Mouse (Mus musculus) heart, embryonic 15.5 days (tissue): ENCODE data around the gene Sulf2. TPM values are rescaled to one million over a fixed set of nuclear protein-coding genes. Genes with fewer than 3 reads are reported as not detected.

ENCODE experiments used
- ATAC-seq: fragments of 200-750 bp; cut with Nextera tagmentation; replicated peaks from 2 replicates; pipeline ENCODE4 v1.8.0; 2017; ENCODE audit warnings: low read depth, moderate TSS enrichment; ENCODE audit not compliant: insufficient number of reproducible peaks, insufficient read depth, low FRiP score
- H3K27ac ChIP-seq: fragments of 300-500 bp; sonication (generic); 2 replicates; pipeline ENCODE4 v1.5.1; 2015; ENCODE audit warnings: mild to moderate bottlenecking, inconsistent platforms
- H3K27me3 ChIP-seq: fragments of 300-500 bp; sonication (generic); 2 replicates; pipeline ENCODE4 v1.6.1; 2015; ENCODE audit warnings: inconsistent platforms
- H3K36me3 ChIP-seq: fragments of 300-500 bp; sonication (generic); 2 replicates; pipeline ENCODE4 v1.6.1; 2015; ENCODE audit warnings: mild to moderate bottlenecking, inconsistent platforms
- H3K4me1 ChIP-seq: fragments of 300-500 bp; sonication (generic); replicated peaks from 2 replicates; pipeline ENCODE4 v1.6.1; 2015; ENCODE audit warnings: inconsistent platforms
- H3K4me2 ChIP-seq: fragments of 300-500 bp; sonication (generic); 2 replicates; pipeline ENCODE4 v1.6.1; 2015; ENCODE audit warnings: inconsistent platforms, mild to moderate bottlenecking, moderate library complexity
- H3K4me3 ChIP-seq: fragments of 300-500 bp; sonication (generic); 2 replicates; pipeline ENCODE4 v1.5.1; 2015; ENCODE audit warnings: mild to moderate bottlenecking, inconsistent platforms
- H3K9ac ChIP-seq: fragments of 300-500 bp; sonication (generic); 2 replicates; pipeline ENCODE4 v1.6.1; 2015; ENCODE audit warnings: mild to moderate bottlenecking, inconsistent platforms
- H3K9me3 ChIP-seq: fragments of 300-500 bp; sonication (generic); replicated peaks from 2 replicates; pipeline ENCODE4 v1.6.1; 2016; ENCODE audit warnings: inconsistent platforms
- WGBS: fragments of 180-500 bp; shearing (Covaris S2); methylation state at CpG from one replicate; pipeline ENCODE4 v1.1.7; 2015; ENCODE audit warnings: mixed read lengths; 5-methylcytosine and 5-hydroxymethylcytosine counted together
- polyA plus RNA-seq: library from polyadenylated mRNA; unstranded; fragments of >200 nt; fragmentation: Nextera tagmentation; extraction: Ambion mirVana; gene quantifications from 2 replicates; pipeline ENCODE4 v1.2.1, GENCODE M21; 2015

The Sulf2 gene
- polyA plus RNA-seq, 1 experiment from 2014 or later: 80.6 TPM

- 29% methylated on average over 13 of the region's 13 CpGs for WGBS
- H3K9me3 ChIP-seq: no peaks in the 10 kb centered on the region
- no peaks in the 10 kb centered on the region for H3K27me3 ChIP-seq
- H3K4me2 ChIP-seq: 0 out of 2 replicates have a peak overlapping the region, but pooled peaks have one; percentile 22
- H3K27ac ChIP-seq: peak overlapping the region; percentile 64
- H3K36me3 ChIP-seq: no peaks in the 10 kb centered on the region
- no peak for ATAC-seq
- no peak overlapping the region; the same call in 1 of the 2 replicates for H3K9ac ChIP-seq
- peaks cover 98% of the 10 kb centered on the region for H3K4me1 ChIP-seq
- no peak overlapping the region for H3K4me3 ChIP-seq
Measured at GRCm38 (mm10) chr2:166148672-166149332, 6.7 kb downstream of the Sulf2 start.

GRCm38 (mm10) chr2:166147930-166148651 is 7.4 kb downstream of the Sulf2 start:
- Histone ChIP-seq H3K9me3 (no peaks in the 10 kb centered on the region), H3K4me3 (no peak overlapping the region), H3K36me3 (no peaks in the 10 kb centered on the region), H3K27ac (peak overlapping the region; percentile 64), H3K9ac (no peak overlapping the region), H3K4me2 (no peak overlapping the region), H3K4me1 (peaks cover 98% of the 10 kb centered on the region), H3K27me3 (no peaks in the 10 kb centered on the region)
- no peak for ATAC-seq
- 65% methylated on average over 10 of the region's 10 CpGs for WGBS

DNA sequence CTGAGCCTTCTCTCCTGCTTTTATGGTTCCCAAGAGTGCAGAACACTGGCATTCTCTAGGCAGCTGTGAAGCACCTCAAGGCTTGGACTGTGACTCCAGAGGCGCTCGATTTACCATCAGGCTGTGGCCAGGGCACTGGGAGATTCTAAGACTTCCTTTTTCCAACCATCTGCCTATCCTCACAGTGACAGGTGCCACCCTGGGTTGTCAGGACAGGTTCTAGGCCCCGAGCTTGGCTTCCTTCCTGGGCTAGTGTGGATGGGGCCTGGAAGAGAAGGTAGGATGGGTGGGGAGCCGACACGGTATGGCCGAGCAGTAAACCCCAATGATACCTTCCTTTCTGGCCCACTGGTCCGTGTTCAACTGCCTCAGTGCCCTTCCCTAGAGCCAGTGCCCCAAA is 9.0 kb downstream of the Sulf2 start:
- no peak for ATAC-seq
- no peaks in the 10 kb centered on the region for H3K9me3 ChIP-seq
- no peaks in the 10 kb centered on the region for H3K27me3 ChIP-seq
- H3K9ac ChIP-seq: no peak overlapping the region
- peak overlapping the region; percentile 39; the same call in 1 of the 2 replicates for H3K27ac ChIP-seq
- peaks cover 97% of the 10 kb centered on the region for H3K4me1 ChIP-seq
- 73% methylated on average over 7 of the region's 7 CpGs for WGBS
- H3K4me2 ChIP-seq: no peak overlapping the region
- H3K4me3 ChIP-seq: no peak overlapping the region
- H3K36me3 ChIP-seq: no peaks in the 10 kb centered on the region

DNA sequence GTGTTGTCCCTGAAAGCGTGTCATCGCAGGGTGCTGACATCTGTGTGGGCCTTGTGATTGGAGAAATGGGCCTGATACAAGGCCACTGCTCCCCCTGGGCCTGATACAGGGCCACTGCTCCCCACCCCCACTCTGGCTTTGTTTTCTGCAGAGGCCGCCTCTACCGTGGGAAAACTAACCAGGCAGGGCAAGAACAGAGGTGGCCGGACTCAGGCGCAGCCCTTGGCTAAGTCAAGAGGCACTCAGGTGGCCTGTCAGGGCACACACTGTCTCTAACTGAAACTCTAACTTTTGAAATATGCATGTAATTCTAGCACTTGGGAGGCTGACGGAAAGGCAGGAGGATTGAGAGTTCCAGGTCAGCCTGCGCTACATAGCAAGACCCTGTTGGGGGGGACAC is 10.4 kb downstream of the Sulf2 start:
- H3K27me3 ChIP-seq: no peaks in the 10 kb centered on the region
- 82% methylated on average over 8 of the region's 8 CpGs for WGBS
- no peak overlapping the region for H3K9ac ChIP-seq
- H3K4me2 ChIP-seq: no peak overlapping the region
- no peaks in the 10 kb centered on the region for H3K36me3 ChIP-seq
- H3K4me1 ChIP-seq: peaks cover 99% of the 10 kb centered on the region
- no peaks in the 10 kb centered on the region for H3K9me3 ChIP-seq
- ATAC-seq: no peak
- H3K4me3 ChIP-seq: no peak overlapping the region
- no peak overlapping the region for H3K27ac ChIP-seq

- Histone ChIP-seq H3K4me2 (no peak overlapping the region), H3K4me3 (no peak overlapping the region), H3K9me3 (no peaks in the 10 kb centered on the region), H3K27ac (peak overlapping the region; percentile 84), H3K27me3 (no peaks in the 10 kb centered on the region), H3K4me1 (peaks cover 93% of the 10 kb centered on the region), H3K9ac (no peak overlapping the region), H3K36me3 (0 out of 2 replicates have a peak, but pooled peaks cover 5% of the 10 kb centered on the region)
- ATAC-seq: no peak
- WGBS: 78% methylated on average over 5 of the region's 5 CpGs
Measured at GRCm38 (mm10) chr2:166143871-166144270, 11.6 kb downstream of the Sulf2 start.

GRCm38 (mm10) chr2:166142561-166143112 is 12.8 kb downstream of the Sulf2 start:
- Histone ChIP-seq H3K4me1 (peaks cover 91% of the 10 kb centered on the region), H3K27me3 (no peaks in the 10 kb centered on the region), H3K9ac (peak overlapping the region; percentile 40; the same call in 1 of the 2 replicates), H3K4me3 (no peak overlapping the region), H3K4me2 (0 out of 2 replicates have a peak overlapping the region, but pooled peaks have one; percentile 1), H3K36me3 (0 out of 2 replicates have a peak, but pooled peaks cover 5% of the 10 kb centered on the region), H3K9me3 (no peaks in the 10 kb centered on the region), H3K27ac (peak overlapping the region; percentile 84)
- 43% methylated on average over 19 of the region's 19 CpGs for WGBS
- ATAC-seq: peak; percentile 66

DNA sequence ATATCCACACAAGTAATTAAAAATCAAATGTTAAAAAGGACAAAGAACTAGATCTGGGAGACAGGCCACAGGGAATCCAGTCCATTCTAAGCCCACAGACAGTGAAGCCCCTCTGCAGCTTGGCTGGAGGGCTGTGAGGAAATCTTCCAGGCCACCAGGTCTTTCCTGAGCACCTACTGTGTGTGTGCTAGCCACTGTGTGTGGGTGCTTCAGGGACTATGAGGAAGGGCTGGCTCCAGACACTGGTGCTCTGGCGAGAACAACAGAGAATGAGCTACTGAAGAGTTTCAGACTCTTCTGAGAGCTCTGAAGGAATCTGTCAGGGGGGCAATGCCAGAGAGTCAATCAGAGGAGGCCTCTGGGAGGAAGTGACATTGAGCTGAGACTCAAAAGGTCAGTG is 13.6 kb downstream of the Sulf2 start:
- WGBS: 42% methylated on average over 1 of the region's 1 CpGs
- H3K27ac ChIP-seq: peak overlapping the region; percentile 64
- H3K4me2 ChIP-seq: no peak overlapping the region
- H3K4me3 ChIP-seq: no peak overlapping the region
- 0 out of 2 replicates have a peak, but pooled peaks cover 5% of the 10 kb centered on the region for H3K36me3 ChIP-seq
- H3K4me1 ChIP-seq: peaks cover 86% of the 10 kb centered on the region
- H3K27me3 ChIP-seq: 0 out of 2 replicates have a peak, but pooled peaks cover 3% of the 10 kb centered on the region
- ATAC-seq: no peak
- peak overlapping the region; percentile 27; the same call in 1 of the 2 replicates for H3K9ac ChIP-seq
- no peaks in the 10 kb centered on the region for H3K9me3 ChIP-seq

GRCm38 (mm10) chr2:166141039-166141438 is 14.4 kb downstream of the Sulf2 start:
- Histone ChIP-seq H3K4me1 (peaks cover 86% of the 10 kb centered on the region), H3K4me2 (no peak overlapping the region), H3K27ac (peak overlapping the region; percentile 64)

GRCm38 (mm10) chr2:166140427-166140826 is 15.0 kb downstream of the Sulf2 start:
- Histone ChIP-seq H3K4me2 (no peak overlapping the region), H3K27ac (peak overlapping the region; percentile 64), H3K27me3 (0 out of 2 replicates have a peak, but pooled peaks cover 3% of the 10 kb centered on the region), H3K9me3 (no peaks in the 10 kb centered on the region), H3K4me1 (peaks cover 86% of the 10 kb centered on the region), H3K36me3 (0 out of 2 replicates have a peak, but pooled peaks cover 5% of the 10 kb centered on the region), H3K9ac (no peak overlapping the region), H3K4me3 (no peak overlapping the region)
- ATAC-seq: peak; percentile 21; the same call in 1 of the 2 replicates
- WGBS: 20% methylated on average over 9 of the region's 9 CpGs

More at GRCm38 (mm10) chr2:166141039-166141438, 14.4 kb downstream of the Sulf2 start:
- no peak overlapping the region for H3K9ac ChIP-seq
- H3K36me3 ChIP-seq: 0 out of 2 replicates have a peak, but pooled peaks cover 5% of the 10 kb centered on the region
- H3K27me3 ChIP-seq: 0 out of 2 replicates have a peak, but pooled peaks cover 3% of the 10 kb centered on the region
- 79% methylated on average over 6 of the region's 6 CpGs for WGBS
- ATAC-seq: no peak
- H3K9me3 ChIP-seq: no peaks in the 10 kb centered on the region
- no peak overlapping the region for H3K4me3 ChIP-seq

DNA sequence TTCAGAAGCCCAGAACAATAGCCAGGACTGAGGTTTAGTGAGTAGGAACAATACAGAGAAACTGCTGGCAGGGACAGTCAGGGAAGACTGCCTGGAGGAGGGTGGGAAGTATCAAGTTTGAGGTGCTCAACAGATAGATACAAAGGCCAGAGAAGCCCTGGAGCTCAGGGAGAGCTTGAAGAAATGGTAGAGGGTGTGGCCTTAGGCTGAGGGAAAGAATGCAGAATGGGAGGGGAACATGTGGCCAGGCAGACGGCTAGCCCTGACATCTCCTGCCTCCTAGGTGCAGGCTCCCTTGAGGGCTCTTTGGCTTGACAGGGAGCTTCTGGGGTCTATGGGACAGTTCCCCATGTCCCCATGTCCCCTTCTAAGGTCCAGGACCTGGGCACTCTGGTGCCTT is 17.2 kb downstream of the Sulf2 start:
- Histone ChIP-seq H3K9me3 (no peaks in the 10 kb centered on the region), H3K4me3 (no peak overlapping the region), H3K27me3 (0 out of 2 replicates have a peak, but pooled peaks cover 3% of the 10 kb centered on the region), H3K36me3 (0 out of 2 replicates have a peak, but pooled peaks cover 5% of the 10 kb centered on the region), H3K9ac (no peak overlapping the region), H3K4me1 (peaks cover 77% of the 10 kb centered on the region), H3K27ac (no peak overlapping the region), H3K4me2 (no peak overlapping the region)
- WGBS: 56% methylated on average over 1 of the region's 1 CpGs
- no peak for ATAC-seq

DNA sequence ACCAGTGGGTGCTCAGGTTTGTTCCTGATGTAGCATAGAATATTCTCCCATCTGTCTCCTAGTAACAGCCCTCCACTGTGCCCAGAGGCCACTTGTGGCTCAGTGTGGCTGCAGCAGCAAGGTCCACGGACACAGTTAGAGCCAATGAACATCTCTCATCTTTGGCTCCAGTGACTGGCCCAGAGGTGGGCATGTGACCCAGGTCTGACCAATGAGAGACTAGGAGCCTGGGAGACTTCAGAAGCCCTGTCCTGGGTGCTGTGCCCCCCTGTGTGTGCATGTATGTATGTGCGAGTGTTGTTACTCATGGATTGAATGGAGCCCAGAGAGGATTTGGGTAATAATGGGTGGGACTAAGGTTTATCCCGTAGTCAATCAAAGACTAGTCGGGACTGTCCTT is 18.0 kb downstream of the Sulf2 start:
- Histone ChIP-seq H3K4me3 (no peak overlapping the region), H3K27ac (no peak overlapping the region), H3K27me3 (0 out of 2 replicates have a peak, but pooled peaks cover 3% of the 10 kb centered on the region), H3K36me3 (0 out of 2 replicates have a peak, but pooled peaks cover 6% of the 10 kb centered on the region), H3K9ac (no peak overlapping the region), H3K4me2 (no peak overlapping the region), H3K4me1 (peaks cover 69% of the 10 kb centered on the region), H3K9me3 (no peaks in the 10 kb centered on the region)
- ATAC-seq: no peak
- 85% methylated on average over 4 of the region's 4 CpGs for WGBS
